Mouse (Mus musculus) midbrain, embryonic 13.5 days (tissue): ENCODE results near the gene Vmn1r87. TPM values are rescaled to one million over a fixed set of nuclear protein-coding genes. Genes with fewer than 3 reads are reported as not detected.
A peak's percentile ranks its signal among the peaks of the same experiment; 100 is the strongest.
"Not testable (repeated sequence)": the region's sequence is repeated elsewhere in the genome, so short reads cannot be mapped to it uniquely, and the experiment has no call there.

Experiments
- ATAC-seq: fragments of 200-750 bp; cut with Nextera tagmentation; 2 replicates; pipeline ENCODE4 v1.8.0; 2017; ENCODE audit warnings: mild to moderate bottlenecking, moderate TSS enrichment, moderate library complexity
- H3K27ac ChIP-seq: fragments of 300-500 bp; sonication (generic); 2 replicates; pipeline ENCODE4 v1.5.1; 2015; ENCODE audit warnings: inconsistent platforms, mild to moderate bottlenecking, moderate library complexity
- H3K27me3 ChIP-seq: fragments of 300-500 bp; sonication (generic); 2 replicates; pipeline ENCODE4 v1.6.1; 2015; ENCODE audit warnings: mild to moderate bottlenecking, inconsistent platforms
- H3K36me3 ChIP-seq: fragments of 300-500 bp; sonication (generic); 2 replicates; pipeline ENCODE4 v1.6.1; 2015; ENCODE audit warnings: mild to moderate bottlenecking, inconsistent platforms
- H3K4me1 ChIP-seq: fragments of 300-500 bp; sonication (generic); replicated peaks from 2 replicates; pipeline ENCODE4 v1.6.1; 2015; ENCODE audit warnings: inconsistent platforms
- H3K4me2 ChIP-seq: fragments of 300-500 bp; sonication (generic); replicated peaks from 2 replicates; pipeline ENCODE4 v1.6.1; 2015; ENCODE audit warnings: moderate library complexity, mild to moderate bottlenecking, inconsistent platforms
- H3K4me3 ChIP-seq: fragments of 300-500 bp; sonication (generic); replicated peaks from 2 replicates; pipeline ENCODE4 v1.5.1; 2015; ENCODE audit warnings: mild to moderate bottlenecking, inconsistent platforms
- H3K9ac ChIP-seq: fragments of 300-500 bp; sonication (generic); replicated peaks from 2 replicates; pipeline ENCODE4 v1.6.1; 2015; ENCODE audit warnings: mild to moderate bottlenecking, inconsistent platforms
- H3K9me3 ChIP-seq: fragments of 300-500 bp; sonication (generic); 2 replicates; pipeline ENCODE4 v1.6.1; 2016; ENCODE audit warnings: mild to moderate bottlenecking, inconsistent platforms
- WGBS: fragments of 180-500 bp; shearing (Covaris S2); methylation state at CpG from one replicate; pipeline ENCODE4 v1.1.7; 2015; 5-methylcytosine and 5-hydroxymethylcytosine counted together
- polyA plus RNA-seq: library from polyadenylated mRNA; unstranded; fragments of >200 nt; fragmentation: Nextera tagmentation; extraction: Ambion mirVana; gene quantifications from 2 replicates; pipeline ENCODE4 v1.2.1, GENCODE M21; 2015

Vmn1r87 gene
- polyA plus RNA-seq = not detected in 2 replicates

GRCm38 (mm10) chr7:13140057-13140456 is at the start of gene Vmn1r87:
Gene Vmn1r87, minus strand, starts transcription at chr7:13140157.
- Histone ChIP-seq H3K36me3 (no peaks in the 10 kb centered on the region), H3K4me3 (no peak within 1 kb of the TSS), H3K9ac (no peak within 1 kb of the TSS), H3K4me1 (no peaks in the 10 kb centered on the region), H3K9me3 (no peaks in the 10 kb centered on the region), H3K27ac (no peak within 1 kb of the TSS), H3K4me2 (no peak within 1 kb of the TSS), H3K27me3 (no peaks in the 10 kb centered on the region)
- 80% methylated on average over 1 of the region's 1 CpGs for WGBS
- no peak for ATAC-seq

DNA sequence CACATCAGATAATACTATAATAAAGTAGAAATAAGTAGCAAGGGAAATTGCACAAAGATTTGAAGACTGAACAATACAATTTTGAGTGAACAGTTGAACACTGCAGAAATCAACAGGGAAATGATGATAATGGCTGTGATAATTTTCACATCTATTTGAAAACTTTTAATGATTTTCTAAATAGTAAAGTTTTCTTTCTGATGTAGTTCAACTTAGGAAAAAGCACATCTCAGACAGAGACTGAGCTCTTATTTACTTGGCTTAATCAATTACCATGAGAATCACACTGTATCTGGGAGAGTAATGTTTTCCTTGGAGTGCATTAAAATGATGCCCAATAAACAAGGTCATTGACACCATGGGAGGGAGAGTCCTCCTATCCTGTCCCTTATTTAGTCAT is 19.3 kb upstream of the Vmn1r87 start, which contains the start of gene Vmn1r88:
Vmn1r88 (plus strand) TSS at position 301 of the 400 bp plus-strand sequence.
- H3K4me2 ChIP-seq = no peak within 1 kb of the TSS
- H3K4me1 ChIP-seq = no peaks in the 10 kb centered on the region
- H3K4me3 ChIP-seq = no peak within 1 kb of the TSS
- no peaks in the 10 kb centered on the region for H3K36me3 ChIP-seq
- no peak for ATAC-seq
- no peak within 1 kb of the TSS for H3K27ac ChIP-seq
- H3K9me3 ChIP-seq = no peaks in the 10 kb centered on the region
- no peak within 1 kb of the TSS for H3K9ac ChIP-seq
- no peaks in the 10 kb centered on the region for H3K27me3 ChIP-seq

DNA sequence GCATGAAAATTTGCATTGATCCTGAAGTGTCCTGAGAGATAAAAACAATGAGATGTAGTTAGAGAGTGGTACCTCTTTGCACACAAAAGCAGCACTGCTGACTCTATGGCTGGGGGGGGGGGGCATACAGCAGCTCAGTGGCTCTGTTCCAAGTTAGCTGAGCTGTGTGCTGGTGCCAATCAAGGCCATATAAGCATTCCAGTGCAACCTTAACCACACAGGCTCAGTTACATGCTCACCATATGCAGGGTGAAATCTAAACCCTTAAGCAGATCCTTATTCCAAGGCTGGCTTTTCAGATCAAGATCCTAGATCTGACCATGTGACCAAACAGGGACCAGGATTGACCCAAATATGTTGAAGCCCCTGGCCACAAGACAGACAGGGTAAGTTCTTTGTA is 2.6 kb downstream of the Vmn1r87 start:
- Histone ChIP-seq H3K27ac (no peak overlapping the region), H3K9me3 (no peaks in the 10 kb centered on the region), H3K36me3 (no peaks in the 10 kb centered on the region), H3K4me3 (no peak overlapping the region), H3K9ac (no peak overlapping the region), H3K4me2 (no peak overlapping the region), H3K4me1 (no peaks in the 10 kb centered on the region), H3K27me3 (no peaks in the 10 kb centered on the region)
- ATAC-seq = no peak

DNA sequence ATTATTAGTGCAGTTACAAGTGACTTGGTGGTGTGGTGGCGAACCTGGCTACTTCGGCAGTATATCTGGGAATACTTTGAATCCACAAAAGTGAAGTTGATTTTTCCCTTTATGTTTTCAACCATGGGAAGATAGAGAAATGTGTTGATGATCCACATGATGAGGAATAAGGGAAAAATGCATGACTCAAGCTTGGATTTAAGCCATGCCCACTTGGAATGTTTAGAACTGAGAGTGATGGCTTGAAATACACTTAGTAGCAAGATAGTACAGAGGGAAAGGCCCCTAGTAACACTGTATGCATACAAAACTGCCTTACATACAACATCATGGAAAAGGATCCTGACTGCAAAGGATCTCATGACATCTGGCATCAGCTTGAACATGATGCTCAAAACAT is 8.1 kb downstream of the Vmn1r87 start:
- no peak overlapping the region for H3K4me2 ChIP-seq
- H3K36me3 ChIP-seq = no peaks in the 10 kb centered on the region
- H3K27ac ChIP-seq = no peak overlapping the region
- H3K4me1 ChIP-seq = no peaks in the 10 kb centered on the region
- no peak overlapping the region for H3K9ac ChIP-seq
- H3K9me3 ChIP-seq = no peaks in the 10 kb centered on the region
- no peaks in the 10 kb centered on the region for H3K27me3 ChIP-seq
- no peak for ATAC-seq
- WGBS = 88% methylated on average over 2 of the region's 2 CpGs
- no peak overlapping the region for H3K4me3 ChIP-seq

DNA sequence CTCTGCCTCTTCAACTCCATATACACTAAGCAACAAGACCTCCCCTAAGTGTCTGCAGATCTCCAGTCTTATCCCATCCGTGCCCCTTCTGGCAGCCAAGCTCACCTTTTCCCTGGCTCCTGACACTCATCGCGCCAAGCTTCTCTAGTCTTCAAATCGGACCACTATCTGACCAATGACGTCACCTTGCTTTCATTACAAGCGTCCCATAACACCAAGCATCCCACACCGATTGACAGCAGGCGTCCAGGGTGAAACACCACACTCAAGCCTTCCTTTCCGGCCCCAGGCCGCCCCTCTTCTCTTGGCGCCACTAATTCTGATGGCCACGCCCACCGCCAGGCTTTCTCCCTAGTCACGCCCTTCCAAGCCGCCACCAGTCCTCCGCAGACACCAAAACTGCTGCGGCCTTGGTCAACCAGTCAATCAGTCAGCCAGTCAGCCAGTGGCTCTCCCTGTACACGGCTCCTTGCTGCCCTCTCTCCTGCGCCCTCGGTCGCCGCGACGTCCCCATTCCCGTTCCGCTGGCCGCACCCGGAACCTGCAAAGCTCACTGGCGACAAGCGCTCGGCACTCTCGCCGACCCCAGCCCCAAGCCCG is 16.3 kb downstream of the Vmn1r87 start:
- not testable (repeated sequence) for H3K9ac ChIP-seq, H3K4me1 ChIP-seq, H3K36me3 ChIP-seq, H3K9me3 ChIP-seq, H3K27ac ChIP-seq, H3K27me3 ChIP-seq
- Histone ChIP-seq H3K4me3 (peak overlapping the region; percentile 30), H3K4me2 (peak overlapping the region; percentile 50)
- peak; percentile 96 for ATAC-seq
- WGBS = 2% methylated on average over 18 of the region's 34 CpGs

DNA sequence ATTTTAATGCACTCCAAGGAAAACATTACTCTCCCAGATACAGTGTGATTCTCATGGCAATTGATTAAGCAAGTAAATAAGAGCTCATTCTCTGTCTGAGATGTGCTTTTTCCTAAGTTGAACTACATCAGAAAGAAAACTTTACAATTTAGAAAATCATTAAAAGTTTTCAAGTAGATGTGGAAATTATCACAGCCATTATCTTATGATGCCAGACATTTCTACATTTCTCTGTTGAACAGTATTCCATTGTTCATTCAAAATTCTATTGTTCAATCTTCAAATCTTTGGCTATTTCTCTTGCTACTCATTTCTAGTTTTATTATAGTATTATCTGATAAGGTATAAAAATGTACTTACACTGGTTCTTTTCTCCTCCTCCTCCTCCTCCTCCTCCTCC is 20.1 kb downstream of the Vmn1r87 start, which contains the start of gene Vmn1r86:
Vmn1r86 (minus strand) TSS at position 101 of the 400 bp plus-strand sequence.
- no peak for ATAC-seq
- no peak within 1 kb of the TSS for H3K4me2 ChIP-seq

GRCm38 (mm10) chr7:13095073-13095472 is 44.9 kb downstream of the Vmn1r87 start, which contains the start of gene Vmn1r85:
Gene Vmn1r85, minus strand, starts transcription at chr7:13095173.
- Histone ChIP-seq H3K9me3 (no peaks in the 10 kb centered on the region), H3K9ac (no peak within 1 kb of the TSS), H3K4me2 (no peak within 1 kb of the TSS), H3K27ac (no peak within 1 kb of the TSS), H3K27me3 (no peaks in the 10 kb centered on the region), H3K4me1 (no peaks in the 10 kb centered on the region), H3K4me3 (no peak within 1 kb of the TSS), H3K36me3 (no peaks in the 10 kb centered on the region)
- WGBS = 56% methylated on average over 3 of the region's 3 CpGs
- ATAC-seq = no peak

More for the DNA sequence above, 20.1 kb downstream of the Vmn1r87 start, which contains the start of gene Vmn1r86:
- Histone ChIP-seq H3K27ac (no peak within 1 kb of the TSS), H3K36me3 (no peaks in the 10 kb centered on the region), H3K4me1 (no peaks in the 10 kb centered on the region), H3K4me3 (no peak within 1 kb of the TSS), H3K9me3 (no peaks in the 10 kb centered on the region), H3K9ac (no peak within 1 kb of the TSS), H3K27me3 (no peaks in the 10 kb centered on the region)

Other genes starting within 250 kb of the Vmn1r87 start
- gene Zscan22, start 242.3 kb downstream of the Vmn1r87 start, polyA plus RNA-seq = 10.4 and 10.5 TPM in 2 replicates
- gene Rps5, start 217.9 kb downstream of the Vmn1r87 start, polyA plus RNA-seq = 680 and 686 TPM in 2 replicates
- gene Rnf225, start 212.7 kb downstream of the Vmn1r87 start, polyA plus RNA-seq = 0.69 and 1.1 TPM in 2 replicates
- 13.7 and 15.4 TPM in 2 replicates for gene Zfp324, start 174.3 kb downstream of the Vmn1r87 start, polyA plus RNA-seq
- gene Zfp446, start 162.3 kb downstream of the Vmn1r87 start, polyA plus RNA-seq = 14.3 and 16.2 TPM in 2 replicates
- gene Slc27a5, start 142.0 kb downstream of the Vmn1r87 start, polyA plus RNA-seq = 0.11 and 0.23 TPM in 2 replicates
- gene Trim28, start 141.0 kb downstream of the Vmn1r87 start, polyA plus RNA-seq = 240 and 273 TPM in 2 replicates
- 37.3 and 41.2 TPM in 2 replicates for gene Zbtb45, start 130.1 kb downstream of the Vmn1r87 start, polyA plus RNA-seq
- gene Chmp2a, start 105.3 kb downstream of the Vmn1r87 start, polyA plus RNA-seq = 181 and 186 TPM in 2 replicates
- 63.1 and 91.6 TPM in 2 replicates for gene Ube2m, start 101.9 kb downstream of the Vmn1r87 start, polyA plus RNA-seq
- 6.8 and 7.1 TPM in 2 replicates for gene Mzf1, start 85.4 kb downstream of the Vmn1r87 start, polyA plus RNA-seq
- gene Vmn1r85, start 45.0 kb downstream of the Vmn1r87 start, polyA plus RNA-seq = 0.03 and 0.04 TPM in 2 replicates
- gene Vmn1r86, start 20.2 kb downstream of the Vmn1r87 start, polyA plus RNA-seq = not detected in 2 replicates
- gene Vmn1r88, start 19.4 kb upstream of the Vmn1r87 start, polyA plus RNA-seq = not detected in 2 replicates
- not detected in 2 replicates for gene Vmn1r89, start 72.9 kb upstream of the Vmn1r87 start, polyA plus RNA-seq
- 52.5 and 57.2 TPM in 2 replicates for gene Lig1, start 137.1 kb upstream of the Vmn1r87 start, polyA plus RNA-seq
- 16.0 and 16.6 TPM in 2 replicates for gene Zswim9, start 138.6 kb upstream of the Vmn1r87 start, polyA plus RNA-seq
- 0.66 and 0.77 TPM in 2 replicates for gene Pla2g4c, start 184.5 kb upstream of the Vmn1r87 start, polyA plus RNA-seq